Mouse (Mus musculus): ENCODE measurements at regions not wholly inside any gene's neighbourhood (a gene's known extent, or its start where the extent isn't known, plus 50 kb on each side); places are given as distances from the start of the nearest gene placed in this dataset.

GRCm38 (mm10) chr9:98791709-98792108, 50.6 kb upstream of the Prr23a1 start:
- in situ Hi-C loops (cut with MboI, MseI): no loop called here

- in situ Hi-C loops (cut with MboI, MseI): no loop called here
Observed at GRCm38 (mm10) chr9:98773651-98774185, 68.6 kb upstream of the Prr23a1 start.

- in situ Hi-C loops (cut with MboI, MseI): no loop called here
Observed at GRCm38 (mm10) chr9:98773212-98773611, 69.1 kb upstream of the Prr23a1 start.

GRCm38 (mm10) chr9:98754764-98755163, 87.5 kb upstream of the Prr23a1 start:
- in situ Hi-C loops (cut with MboI, MseI): no loop called here

- in situ Hi-C loops (cut with MboI, MseI): no loop called here
Observed at GRCm38 (mm10) chr9:98753356-98753953, 88.8 kb upstream of the Prr23a1 start.

GRCm38 (mm10) chr9:98743785-98744184, 98.5 kb upstream of the Prr23a1 start:
- in situ Hi-C loops (cut with MboI, MseI): no loop called here

GRCm38 (mm10) chr9:98727276-98727860, 114.9 kb upstream of the Prr23a1 start:
- in situ Hi-C loops (cut with MboI, MseI): loop anchor here (10.0 kb wide), 1 partner anchor 103 kb away; no protein-coding TSS in a partner anchor

GRCm38 (mm10) chr9:98726638-98727037, 115.7 kb upstream of the Prr23a1 start:
- in situ Hi-C loops (cut with MboI, MseI): loop anchor here (10.0 kb wide), 1 partner anchor 102 kb away; no protein-coding TSS in a partner anchor

GRCm38 (mm10) chr9:98722885-98723284, 119.4 kb upstream of the Prr23a1 start:
- in situ Hi-C loops (cut with MboI, MseI): loop anchor here (10.0 kb wide), 1 partner anchor 98 kb away; no protein-coding TSS in a partner anchor

GRCm38 (mm10) chr9:98721381-98721780, 119.9 kb upstream of the Mrps22 start:
- in situ Hi-C loops (cut with MboI, MseI): loop anchor here (10.0 kb wide), 1 partner anchor 97 kb away; no protein-coding TSS in a partner anchor

- in situ Hi-C loops (cut with MboI, MseI): no loop called here
Observed at GRCm38 (mm10) chr9:98717701-98718270, 116.3 kb upstream of the Mrps22 start.

- in situ Hi-C loops (cut with MboI, MseI): no loop called here
Observed at GRCm38 (mm10) chr9:98714661-98715060, 113.2 kb upstream of the Mrps22 start.

GRCm38 (mm10) chr9:98712826-98713225, 111.4 kb upstream of the Mrps22 start:
- in situ Hi-C loops (cut with MboI, MseI): no loop called here

- in situ Hi-C loops (cut with MboI, MseI): no loop called here
Observed at GRCm38 (mm10) chr9:98712023-98712563, 110.6 kb upstream of the Mrps22 start.

GRCm38 (mm10) chr9:98710155-98710710, 108.8 kb upstream of the Mrps22 start:
- in situ Hi-C loops (cut with MboI, MseI): no loop called here

- in situ Hi-C loops (cut with MboI, MseI): no loop called here
Observed at GRCm38 (mm10) chr9:98708001-98708680, 106.7 kb upstream of the Mrps22 start.

- in situ Hi-C loops (cut with MboI, MseI): no loop called here
Observed at GRCm38 (mm10) chr9:98707491-98707890, 106.0 kb upstream of the Mrps22 start.

- in situ Hi-C loops (cut with MboI, MseI): no loop called here
Observed at GRCm38 (mm10) chr9:98704131-98704530, 102.7 kb upstream of the Mrps22 start.

- in situ Hi-C loops (cut with MboI, MseI): no loop called here
Observed at GRCm38 (mm10) chr9:98703331-98703730, 101.9 kb upstream of the Mrps22 start.

GRCm38 (mm10) chr9:98700571-98700970, 99.1 kb upstream of the Mrps22 start:
- in situ Hi-C loops (cut with MboI, MseI): no loop called here

GRCm38 (mm10) chr9:98697155-98697554, 95.7 kb upstream of the Mrps22 start:
- in situ Hi-C loops (cut with MboI, MseI): no loop called here

GRCm38 (mm10) chr9:98695035-98695434, 93.6 kb upstream of the Mrps22 start:
- in situ Hi-C loops (cut with MboI, MseI): no loop called here
